Mouse (Mus musculus): ENCODE measurements around the gene Olfr1042.

DNA sequence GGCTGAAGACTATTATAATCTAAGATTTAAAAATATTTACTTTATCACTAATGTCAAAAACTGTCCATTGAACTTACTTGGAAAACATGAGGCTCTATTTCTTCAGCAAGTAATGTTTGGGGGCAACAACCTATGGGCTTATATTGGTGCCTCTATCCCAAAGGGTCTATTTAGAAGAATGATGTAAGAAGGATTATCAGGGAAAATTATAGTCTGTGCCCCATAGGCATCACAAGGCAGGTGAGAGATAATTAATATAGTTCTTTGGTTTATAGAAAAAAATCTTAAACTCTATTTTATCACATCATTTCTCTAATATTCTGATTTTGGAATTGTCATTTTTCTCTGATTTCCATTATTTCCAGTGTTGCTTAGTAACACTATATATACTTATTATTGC, 16.1 kb upstream of the Olfr1042 start, which contains the start of gene Olfr1044:
- TF ChIP-seq CTCF (IDR thresholded peaks at IDR 0.05) (no peak), EP300 (IDR thresholded peaks at IDR 0.05) (no peak)
